Mouse (Mus musculus): Measurements from ENCODE around the gene Gtf2ird2.
A peak's percentile ranks its signal among the peaks of the same experiment; 100 is the strongest.

The Gtf2ird2 gene

GRCm38 (mm10) chr5:134183162-134183561 lies 657 bp upstream of the Gtf2ird2 start:
- DNase-seq: no peak

- no peak for DNase-seq
Measured at GRCm38 (mm10) chr5:134186059-134186458, 2.2 kb downstream of the Gtf2ird2 start.

- DNase-seq: peak; percentile 57
Measured at GRCm38 (mm10) chr5:134186961-134187731, 3.3 kb downstream of the Gtf2ird2 start.

- no peak for DNase-seq
Measured at GRCm38 (mm10) chr5:134188571-134188970, 4.8 kb downstream of the Gtf2ird2 start.

GRCm38 (mm10) chr5:134193664-134194063 lies 9.8 kb downstream of the Gtf2ird2 start:
- DNase-seq: no peak

GRCm38 (mm10) chr5:134206721-134207120 lies 22.9 kb downstream of the Gtf2ird2 start:
- no peak for DNase-seq

- DNase-seq: peak; percentile 75
Measured at GRCm38 (mm10) chr5:134209931-134210554, 26.2 kb downstream of the Gtf2ird2 start.

GRCm38 (mm10) chr5:134214021-134214806 lies 30.4 kb downstream of the Gtf2ird2 start:
- peak; percentile 44 for DNase-seq

GRCm38 (mm10) chr5:134217900-134218299 lies 34.1 kb downstream of the Gtf2ird2 start:
- DNase-seq: no peak

- DNase-seq: no peak
Measured at GRCm38 (mm10) chr5:134221278-134221677, 37.5 kb downstream of the Gtf2ird2 start.

GRCm38 (mm10) chr5:134221708-134222150 lies 37.9 kb downstream of the Gtf2ird2 start:
- no peak for DNase-seq

- DNase-seq: peak; percentile 45
Measured at GRCm38 (mm10) chr5:134225110-134225901, 41.5 kb downstream of the Gtf2ird2 start.

- DNase-seq: no peak
Measured at GRCm38 (mm10) chr5:134226946-134227345, 43.1 kb downstream of the Gtf2ird2 start.

- no peak for DNase-seq
Measured at GRCm38 (mm10) chr5:134227574-134228248, 43.9 kb downstream of the Gtf2ird2 start.

- DNase-seq: no peak
Measured at GRCm38 (mm10) chr5:134228249-134228638, 44.4 kb downstream of the Gtf2ird2 start.

GRCm38 (mm10) chr5:134229391-134229790 lies 45.6 kb downstream of the Gtf2ird2 start, which contains the start of gene Ncf1:
Gene Ncf1 (minus strand): TSS chr5:134229625.
- no peak for DNase-seq

GRCm38 (mm10) chr5:134231376-134231775 lies 47.6 kb downstream of the Gtf2ird2 start:
- no peak for DNase-seq

- no peak for DNase-seq
Measured at GRCm38 (mm10) chr5:134232111-134232510, 48.3 kb downstream of the Gtf2ird2 start.

GRCm38 (mm10) chr5:134232568-134232967 lies 48.7 kb downstream of the Gtf2ird2 start:
- DNase-seq: peak; percentile 62

- DNase-seq: no peak
Measured at GRCm38 (mm10) chr5:134233244-134233651, 49.4 kb downstream of the Gtf2ird2 start.

GRCm38 (mm10) chr5:134234205-134234604 lies 50.4 kb downstream of the Gtf2ird2 start:
- no peak for DNase-seq

- DNase-seq: peak; percentile 69
Measured at GRCm38 (mm10) chr5:134235111-134235510, 51.3 kb downstream of the Gtf2ird2 start.
